Mouse (Mus musculus): ENCODE measurements around the gene Prr5l.

GRCm38 (mm10) chr2:101871179-101871578 is 11.6 kb downstream of the Prr5l start:
- no peak for TF ChIP-seq POLR2A (IDR thresholded peaks at IDR 0.05; ENCODE audit: control insufficient read depth, extremely low read depth, insufficient read depth, low read length, poor library complexity)
- TF ChIP-seq CTCF (IDR thresholded peaks at IDR 0.05; ENCODE audit: borderline replicate concordance, control insufficient read depth, extremely low read depth, insufficient read depth, low read length, poor library complexity), result peak; percentile 61; the same call in 1 of the 2 replicates

Data from thymus, adult 2 months (tissue).